Comparison of ENCODE assay signal across 13 mouse cellular contexts in the genomic region with DNA sequence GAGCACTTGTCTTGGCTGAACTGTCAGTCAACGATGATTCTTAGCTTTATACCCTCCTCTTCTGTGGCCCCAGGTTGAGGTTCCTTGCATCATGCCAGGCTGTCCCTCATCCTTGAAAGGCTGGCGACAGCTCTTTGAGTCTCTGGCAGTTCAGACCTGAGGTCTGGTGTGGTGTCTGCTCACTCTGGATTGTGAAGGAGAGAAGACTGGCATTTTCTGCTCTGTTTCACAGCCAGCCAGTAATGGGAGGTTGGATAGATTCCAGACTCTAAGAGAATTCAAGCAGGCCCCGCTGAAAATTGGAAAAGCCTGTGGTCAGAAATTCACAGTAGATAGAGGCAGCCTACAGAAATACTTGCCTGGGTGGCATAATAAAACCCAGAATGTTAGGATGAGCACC.
A peak's percentile ranks its signal among the peaks of the same experiment; 100 is the strongest.
DNase-seq lines count a peak whose midpoint lies in the region; ATAC-seq and TF ChIP-seq lines count a peak whose summit lies in the region.
"Had no signal": no experiment of that assay in that cellular context is flagged by ENCODE, and none has a peak within 500 bp of the region (broad histone marks: within the 10 kb centered on the region; RNA-seq: fewer than 3 reads in every experiment).

No protein-coding gene starts in this region.

- H3K4me3 ChIP-seq in hindbrain, embryonic 15.5 days = no peak overlapping the region
- H3K4me3 ChIP-seq in hindbrain, embryonic 12.5 days = no peak overlapping the region
- H3K4me3 ChIP-seq in midbrain, embryonic 15.5 days = no peak overlapping the region
- H3K4me3 ChIP-seq in midbrain, embryonic 10.5 days = no peak overlapping the region
- no peak overlapping the region for H3K4me3 ChIP-seq in limb, embryonic 14.5 days (replicated peaks; ENCODE audit: low read length)
- H3K4me3 ChIP-seq: left cerebral cortex, adult 2 months; liver, embryonic 12.5 days; megakaryocyte, embryonic 14.5 days had no signal

- H3K4me2 ChIP-seq in hindbrain, embryonic 15.5 days = no peak overlapping the region
- no peak overlapping the region for H3K4me2 ChIP-seq in hindbrain, embryonic 12.5 days (replicated peaks)
- H3K4me2 ChIP-seq in midbrain, embryonic 15.5 days = no peak overlapping the region
- no peak overlapping the region for H3K4me2 ChIP-seq in limb, embryonic 14.5 days (replicated peaks; ENCODE audit: low read depth, low read length, severe bottlenecking)
- H3K4me2 ChIP-seq: liver, embryonic 12.5 days had no signal

- no peak for TF ChIP-seq POLR2A in limb, embryonic 14.5 days (IDR thresholded peaks at IDR 0.05; ENCODE audit: borderline replicate concordance, extremely low read depth, insufficient read depth, insufficient read length)

- no peak; the same call in 1 of the 2 replicates for ATAC-seq in cerebellum, adult (ENCODE audit: insufficient number of reproducible peaks, low FRiP score, low TSS enrichment)
- ATAC-seq in hindbrain, embryonic 15.5 days (ENCODE audit: low FRiP score, low read depth) = no peak
- ATAC-seq in hindbrain, embryonic 12.5 days (ENCODE audit: low FRiP score) = no peak
- ATAC-seq in midbrain, embryonic 15.5 days (replicated peaks) = no peak
- no peak for ATAC-seq in limb, embryonic 14.5 days (ENCODE audit: low FRiP score, low read depth)
- ATAC-seq: intestine, embryonic 16.5 days; liver, embryonic 12.5 days had no signal

- no peaks in the 10 kb centered on the region for H3K9me3 ChIP-seq in hindbrain, embryonic 15.5 days
- H3K9me3 ChIP-seq in hindbrain, embryonic 12.5 days (replicated peaks) = no peaks in the 10 kb centered on the region
- H3K9me3 ChIP-seq in midbrain, embryonic 15.5 days = no peaks in the 10 kb centered on the region
- H3K9me3 ChIP-seq in midbrain, embryonic 10.5 days (replicated peaks) = no peaks in the 10 kb centered on the region
- H3K9me3 ChIP-seq in limb, embryonic 14.5 days (ENCODE audit: control insufficient read depth, low read length) = no peaks in the 10 kb centered on the region
- H3K9me3 ChIP-seq: liver, embryonic 12.5 days had no signal

- WGBS in hindbrain, embryonic 15.5 days = 60% methylated on average over 3 of the region's 3 CpGs
- WGBS in hindbrain, embryonic 12.5 days = 80% methylated on average over 3 of the region's 3 CpGs
- 72% methylated on average over 3 of the region's 3 CpGs for WGBS in midbrain, embryonic 15.5 days
- WGBS in midbrain, embryonic 10.5 days = 91% methylated on average over 3 of the region's 3 CpGs
- WGBS in limb, embryonic 14.5 days = 54% methylated on average over 3 of the region's 3 CpGs

- peak overlapping the region; percentile 23 for H3K27ac ChIP-seq in hindbrain, embryonic 15.5 days (replicated peaks)
- no peak overlapping the region for H3K27ac ChIP-seq in hindbrain, embryonic 12.5 days
- 0 out of 2 replicates have a peak overlapping the region, but pooled peaks have one; percentile 30 for H3K27ac ChIP-seq in midbrain, embryonic 15.5 days
- H3K27ac ChIP-seq in midbrain, embryonic 10.5 days (replicated peaks) = no peak overlapping the region
- H3K27ac ChIP-seq in limb, embryonic 14.5 days (replicated peaks; ENCODE audit: low read depth, low read length) = no peak overlapping the region
- H3K27ac ChIP-seq: left cerebral cortex, adult 2 months; liver, embryonic 12.5 days had no signal

- H3K27me3 ChIP-seq in hindbrain, embryonic 15.5 days = no peaks in the 10 kb centered on the region
- H3K27me3 ChIP-seq in hindbrain, embryonic 12.5 days = no peaks in the 10 kb centered on the region
- H3K27me3 ChIP-seq in midbrain, embryonic 15.5 days (replicated peaks) = no peaks in the 10 kb centered on the region
- H3K27me3 ChIP-seq in midbrain, embryonic 10.5 days (ENCODE audit: low read depth, poor library complexity, severe bottlenecking) = no peaks in the 10 kb centered on the region
- H3K27me3 ChIP-seq in limb, embryonic 14.5 days (ENCODE audit: control insufficient read depth, insufficient read depth, low read length) = no peaks in the 10 kb centered on the region
- H3K27me3 ChIP-seq: liver, embryonic 12.5 days; megakaryocyte, embryonic 14.5 days had no signal

- no peak overlapping the region for H3K9ac ChIP-seq in hindbrain, embryonic 15.5 days
- no peak overlapping the region for H3K9ac ChIP-seq in hindbrain, embryonic 12.5 days
- H3K9ac ChIP-seq in midbrain, embryonic 15.5 days = no peak overlapping the region
- H3K9ac ChIP-seq in limb, embryonic 14.5 days (ENCODE audit: low read depth, low read length, severe bottlenecking) = no peak overlapping the region
- H3K9ac ChIP-seq: liver, embryonic 12.5 days had no signal

- peaks cover 28% of the 10 kb centered on the region for H3K4me1 ChIP-seq in hindbrain, embryonic 15.5 days (replicated peaks)
- H3K4me1 ChIP-seq in hindbrain, embryonic 12.5 days = 0 out of 2 replicates have a peak, but pooled peaks cover 3% of the 10 kb centered on the region
- H3K4me1 ChIP-seq in midbrain, embryonic 15.5 days = no peaks in the 10 kb centered on the region
- no peaks in the 10 kb centered on the region for H3K4me1 ChIP-seq in midbrain, embryonic 10.5 days
- H3K4me1 ChIP-seq in limb, embryonic 14.5 days (ENCODE audit: control insufficient read depth, insufficient read depth, low read length) = peaks cover 15% of the 10 kb centered on the region
- H3K4me1 ChIP-seq: liver, embryonic 12.5 days; megakaryocyte, embryonic 14.5 days had no signal

- H3K36me3 ChIP-seq in hindbrain, embryonic 15.5 days = no peaks in the 10 kb centered on the region
- no peaks in the 10 kb centered on the region for H3K36me3 ChIP-seq in hindbrain, embryonic 12.5 days
- H3K36me3 ChIP-seq in midbrain, embryonic 15.5 days (replicated peaks) = no peaks in the 10 kb centered on the region
- no peaks in the 10 kb centered on the region for H3K36me3 ChIP-seq in midbrain, embryonic 10.5 days
- H3K36me3 ChIP-seq in limb, embryonic 14.5 days (ENCODE audit: control insufficient read depth, insufficient read depth, low read length) = no peaks in the 10 kb centered on the region
- H3K36me3 ChIP-seq: liver, embryonic 12.5 days had no signal

- DNase-seq in cerebellum, adult 9-11 months = peak; percentile 21
- DNase-seq in midbrain, embryonic 10.5 days (ENCODE audit: low spot score) = no peak
- peak; percentile 57 for DNase-seq in limb, embryonic 14.5 days (ENCODE audit: low spot score)
- DNase-seq in thymus, adult 18-20 months = no peak
- DNase-seq: heart, adult 11 months had no signal

Comparison
In these comparisons a context has a peak if more than half of its experiments do, and no peak if none do; other contexts are left out.
1. H3K27ac ChIP-seq: peak in hindbrain, embryonic 15.5 days (single experiment) and midbrain, embryonic 15.5 days (single experiment); none in hindbrain, embryonic 12.5 days (single experiment), midbrain, embryonic 10.5 days (single experiment) and limb, embryonic 14.5 days (single experiment).
2. DNase-seq: peak in cerebellum, adult 9-11 months (single experiment) and limb, embryonic 14.5 days (single experiment); none in midbrain, embryonic 10.5 days (single experiment) and thymus, adult 18-20 months (0 of 2).